Mouse (Mus musculus) kidney, embryonic 15.5 days (tissue): ENCODE results near the gene Dnase1l2. TPM values are rescaled to one million over a fixed set of nuclear protein-coding genes. Genes with fewer than 3 reads are reported as not detected.
A peak's percentile ranks its signal among the peaks of the same experiment; 100 is the strongest.
"Not testable (repeated sequence)": the region's sequence is repeated elsewhere in the genome, so short reads cannot be mapped to it uniquely, and the experiment has no call there.

ENCODE experiments used
- ATAC-seq: fragments of 200-750 bp; cut with Nextera tagmentation; replicated peaks from 2 replicates; pipeline ENCODE4 v1.8.0; 2017; ENCODE audit warnings: moderate TSS enrichment; ENCODE audit not compliant: low FRiP score
- H3K27ac ChIP-seq: fragments of 300-500 bp; sonication (generic); 2 replicates; pipeline ENCODE4 v1.5.1; 2015; ENCODE audit warnings: mild to moderate bottlenecking, inconsistent platforms
- H3K27me3 ChIP-seq: fragments of 300-500 bp; sonication (generic); 2 replicates; pipeline ENCODE4 v1.6.1; 2015; ENCODE audit warnings: inconsistent platforms
- H3K36me3 ChIP-seq: fragments of 300-500 bp; sonication (generic); 2 replicates; pipeline ENCODE4 v1.6.1; 2015; ENCODE audit warnings: inconsistent platforms
- H3K4me1 ChIP-seq: fragments of 300-500 bp; sonication (generic); 2 replicates; pipeline ENCODE4 v1.6.1; 2015; ENCODE audit warnings: inconsistent platforms
- H3K4me2 ChIP-seq: fragments of 300-500 bp; sonication (generic); 2 replicates; pipeline ENCODE4 v1.6.1; 2015; ENCODE audit warnings: moderate library complexity, mild to moderate bottlenecking, inconsistent platforms
- H3K4me3 ChIP-seq: fragments of 300-500 bp; sonication (generic); replicated peaks from 2 replicates; pipeline ENCODE4 v1.5.1; 2015; ENCODE audit warnings: mild to moderate bottlenecking, inconsistent platforms
- H3K9ac ChIP-seq: fragments of 300-500 bp; sonication (generic); 2 replicates; pipeline ENCODE4 v1.6.1; 2015; ENCODE audit warnings: mild to moderate bottlenecking, inconsistent platforms
- H3K9me3 ChIP-seq: fragments of 300-500 bp; sonication (generic); replicated peaks from 2 replicates; pipeline ENCODE4 v1.6.1; 2016; ENCODE audit warnings: inconsistent platforms
- WGBS: fragments of 180-500 bp; shearing (Covaris S2); methylation state at CpG from one replicate; pipeline ENCODE4 v1.1.7; 2015; ENCODE audit warnings: mixed read lengths; 5-methylcytosine and 5-hydroxymethylcytosine counted together
- polyA plus RNA-seq: library from polyadenylated mRNA; unstranded; fragments of >200 nt; fragmentation: Nextera tagmentation; extraction: Ambion mirVana; gene quantifications from 2 replicates; pipeline ENCODE4 v1.2.1, GENCODE M21; 2015

Gene Dnase1l2
- polyA plus RNA-seq, 1 experiment from 2014 or later = 2.4 TPM

DNA sequence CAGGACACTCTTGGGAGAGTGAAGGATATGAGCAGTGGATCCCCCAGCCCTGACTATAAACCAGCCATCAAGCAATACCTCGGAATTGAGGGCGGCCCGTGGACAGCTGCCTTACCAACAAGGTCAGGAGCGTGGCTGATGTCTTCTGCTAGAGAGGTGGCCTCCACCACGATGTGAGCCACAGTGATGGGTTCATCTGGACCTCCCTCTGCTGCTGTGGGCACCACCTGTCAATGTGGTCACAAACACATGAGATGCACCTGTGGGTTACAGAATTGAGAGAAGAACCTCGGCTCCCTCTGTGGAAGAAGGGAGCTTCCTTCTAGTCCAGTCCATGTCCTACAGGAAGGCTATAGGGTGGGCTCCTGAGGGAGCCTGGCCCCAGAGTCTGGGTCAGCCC is 6.6 kb upstream of the Dnase1l2 start:
- H3K36me3 ChIP-seq = peaks cover 70% of the 10 kb centered on the region
- no peaks in the 10 kb centered on the region for H3K27me3 ChIP-seq
- H3K27ac ChIP-seq = no peak overlapping the region
- no peak overlapping the region for H3K4me2 ChIP-seq
- 91% methylated on average over 6 of the region's 6 CpGs for WGBS
- H3K9me3 ChIP-seq = no peaks in the 10 kb centered on the region
- H3K9ac ChIP-seq = no peak overlapping the region
- ATAC-seq = no peak
- H3K4me3 ChIP-seq = no peak overlapping the region
- H3K4me1 ChIP-seq = peaks cover 14% of the 10 kb centered on the region

DNA sequence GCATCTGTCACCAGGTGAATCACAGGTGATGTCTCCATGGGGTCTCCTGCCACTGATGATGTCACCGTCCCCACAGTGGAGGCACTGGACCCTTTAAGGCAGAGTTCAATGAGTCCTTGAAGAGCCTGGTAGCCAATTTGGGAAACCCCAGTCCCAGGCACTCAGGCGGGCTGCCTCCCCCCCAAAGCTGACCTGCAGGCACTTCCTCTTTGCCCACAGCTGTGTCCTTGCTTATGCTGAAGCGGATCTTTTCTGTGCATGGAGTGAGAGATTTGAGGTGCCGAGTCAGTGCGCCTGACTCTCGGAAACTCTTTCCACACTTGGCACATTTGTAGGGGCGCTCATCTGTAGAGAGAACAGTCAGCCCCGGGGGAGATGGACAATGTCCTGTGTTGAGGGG is 3.7 kb upstream of the Dnase1l2 start:
- no peak for ATAC-seq
- H3K4me1 ChIP-seq = no peaks in the 10 kb centered on the region
- H3K9me3 ChIP-seq = no peaks in the 10 kb centered on the region
- H3K27ac ChIP-seq = no peak overlapping the region
- no peak overlapping the region for H3K4me3 ChIP-seq
- H3K9ac ChIP-seq = no peak overlapping the region
- H3K27me3 ChIP-seq = no peaks in the 10 kb centered on the region
- WGBS = 92% methylated on average over 8 of the region's 8 CpGs
- H3K4me2 ChIP-seq = no peak overlapping the region
- peaks cover 89% of the 10 kb centered on the region for H3K36me3 ChIP-seq

DNA sequence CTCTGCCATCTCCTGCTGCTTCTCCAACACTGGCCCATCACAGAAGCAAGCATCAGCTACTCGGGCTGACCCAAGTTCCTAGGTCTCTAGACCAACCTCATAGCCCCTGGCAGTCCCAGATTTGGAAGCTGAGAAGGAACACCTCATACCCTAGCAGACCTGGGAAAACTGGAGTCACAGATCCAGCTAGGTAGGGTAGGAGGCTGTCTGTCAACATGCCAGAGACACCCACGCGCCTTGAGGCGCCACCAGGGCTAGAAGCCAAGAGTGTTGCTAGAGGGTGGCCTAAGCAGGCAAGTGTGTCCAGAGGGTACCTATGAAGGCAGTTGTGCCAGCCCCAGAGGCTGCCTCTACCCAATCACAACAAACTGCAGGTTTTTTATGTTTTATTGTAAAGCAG is 504 bp upstream of the Dnase1l2 start:
- ATAC-seq = no peak
- Histone ChIP-seq H3K4me3 (no peak overlapping the region), H3K4me2 (no peak overlapping the region), H3K4me1 (no peaks in the 10 kb centered on the region), H3K27ac (no peak overlapping the region), H3K36me3 (peaks cover 89% of the 10 kb centered on the region), H3K9me3 (no peaks in the 10 kb centered on the region), H3K9ac (no peak overlapping the region), H3K27me3 (no peaks in the 10 kb centered on the region)
- WGBS = 84% methylated on average over 4 of the region's 4 CpGs

GRCm38 (mm10) chr17:24442107-24442506 is 798 bp downstream of the Dnase1l2 start:
- Histone ChIP-seq H3K27me3 (no peaks in the 10 kb centered on the region), H3K4me2 (no peak overlapping the region), H3K9me3 (no peaks in the 10 kb centered on the region), H3K4me3 (no peak overlapping the region), H3K9ac (no peak overlapping the region), H3K27ac (no peak overlapping the region), H3K36me3 (peaks cover 89% of the 10 kb centered on the region), H3K4me1 (no peaks in the 10 kb centered on the region)
- ATAC-seq = no peak
- WGBS = 87% methylated on average over 14 of the region's 14 CpGs

GRCm38 (mm10) chr17:24441148-24441547 is 1.8 kb downstream of the Dnase1l2 start:
- no peak overlapping the region for H3K4me3 ChIP-seq
- no peak overlapping the region for H3K9ac ChIP-seq
- no peak overlapping the region for H3K4me2 ChIP-seq
- no peaks in the 10 kb centered on the region for H3K4me1 ChIP-seq
- no peaks in the 10 kb centered on the region for H3K27me3 ChIP-seq
- H3K9me3 ChIP-seq = no peaks in the 10 kb centered on the region
- H3K36me3 ChIP-seq = peaks cover 89% of the 10 kb centered on the region
- no peak overlapping the region for H3K27ac ChIP-seq
- no peak for ATAC-seq
- WGBS = 58% methylated on average over 2 of the region's 2 CpGs

DNA sequence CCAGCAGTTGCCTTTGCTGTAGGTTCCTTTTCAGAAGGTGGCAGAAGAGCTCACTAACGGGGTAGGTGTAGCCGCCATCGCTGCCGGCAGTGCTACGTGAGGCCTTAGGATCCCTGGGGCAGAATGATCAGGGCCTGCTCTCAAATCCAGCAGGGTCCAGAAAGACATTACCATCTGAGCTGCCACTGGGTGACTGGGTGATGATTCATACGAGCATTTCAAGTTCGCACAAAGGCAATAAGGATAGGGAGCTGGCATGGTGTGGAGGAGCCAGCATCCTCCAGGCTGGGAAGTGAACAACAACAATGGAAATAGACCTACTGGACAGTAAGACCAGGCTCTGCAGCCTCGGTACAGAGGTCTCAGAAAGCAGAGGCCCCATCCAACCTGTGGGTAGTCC is 2.5 kb downstream of the Dnase1l2 start:
- Histone ChIP-seq H3K4me1 (no peaks in the 10 kb centered on the region), H3K4me2 (no peak overlapping the region), H3K27ac (no peak overlapping the region), H3K36me3 (peaks cover 89% of the 10 kb centered on the region), H3K4me3 (no peak overlapping the region), H3K27me3 (no peaks in the 10 kb centered on the region), H3K9me3 (no peaks in the 10 kb centered on the region), H3K9ac (no peak overlapping the region)
- 94% methylated on average over 8 of the region's 8 CpGs for WGBS
- ATAC-seq = no peak

- 85% methylated on average over 5 of the region's 5 CpGs for WGBS
- Histone ChIP-seq H3K27me3 (no peaks in the 10 kb centered on the region), H3K27ac (no peak overlapping the region), H3K4me2 (no peak overlapping the region), H3K4me1 (no peaks in the 10 kb centered on the region), H3K4me3 (no peak overlapping the region), H3K9me3 (no peaks in the 10 kb centered on the region), H3K36me3 (peaks cover 92% of the 10 kb centered on the region), H3K9ac (no peak overlapping the region)
- 0 out of 2 replicates have a peak, but pooled peaks have one; percentile 41 for ATAC-seq
Measured at GRCm38 (mm10) chr17:24437016-24437415, 5.9 kb downstream of the Dnase1l2 start.

DNA sequence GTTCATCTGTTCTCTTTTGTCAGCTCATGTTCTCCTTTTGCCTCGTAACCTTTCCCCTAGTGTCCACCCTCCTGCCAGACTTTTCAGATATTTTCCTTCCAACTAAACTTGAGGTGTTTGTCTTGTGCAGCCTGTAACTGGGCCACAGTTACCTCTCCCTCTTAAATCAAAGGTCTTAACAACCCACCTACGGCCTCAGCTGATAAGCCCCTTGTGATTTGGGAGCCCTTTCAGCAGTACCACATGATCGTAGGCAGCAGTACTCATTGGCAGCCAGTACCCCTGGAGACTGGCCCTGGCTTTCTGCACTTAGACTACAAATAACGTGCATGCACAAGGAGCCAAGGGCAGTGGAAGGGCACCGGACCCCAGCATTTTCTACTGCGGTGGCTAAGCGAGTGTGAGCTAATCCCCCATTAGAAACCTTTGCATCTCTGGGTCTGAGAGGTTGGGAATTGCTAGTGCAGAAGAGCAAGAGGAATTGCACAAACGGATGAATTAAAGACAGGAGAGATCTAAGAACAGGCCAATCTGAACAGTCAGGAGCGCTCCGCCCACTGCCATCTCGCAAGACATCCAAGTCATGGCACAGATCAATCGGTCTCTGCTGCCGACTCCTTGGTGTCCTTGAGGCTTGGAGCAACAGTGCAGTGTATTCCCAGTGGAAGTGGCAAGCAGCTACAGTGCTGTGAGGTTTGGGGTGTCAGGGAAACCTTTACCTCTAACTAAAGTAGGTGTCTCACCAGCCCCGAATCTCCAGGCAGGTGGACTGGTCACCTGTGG is 13.5 kb downstream of the Dnase1l2 start:
- no peak for ATAC-seq
- peaks cover 29% of the 10 kb centered on the region for H3K4me1 ChIP-seq
- no peaks in the 10 kb centered on the region for H3K9me3 ChIP-seq
- H3K4me2 ChIP-seq = no peak overlapping the region
- H3K4me3 ChIP-seq = no peak overlapping the region
- no peak overlapping the region for H3K9ac ChIP-seq
- peaks cover 35% of the 10 kb centered on the region for H3K36me3 ChIP-seq
- WGBS = 78% methylated on average over 14 of the region's 14 CpGs
- H3K27ac ChIP-seq = no peak overlapping the region
- no peaks in the 10 kb centered on the region for H3K27me3 ChIP-seq

GRCm38 (mm10) chr17:24427170-24427557 is 15.7 kb downstream of the Dnase1l2 start:
- H3K4me3 ChIP-seq = peak overlapping the region; percentile 67
- no peaks in the 10 kb centered on the region for H3K27me3 ChIP-seq
- no peaks in the 10 kb centered on the region for H3K9me3 ChIP-seq
- H3K4me2 ChIP-seq = peak overlapping the region; percentile 66
- 1% methylated on average over 8 of the region's 8 CpGs for WGBS
- ATAC-seq = no peak
- peaks cover 37% of the 10 kb centered on the region for H3K36me3 ChIP-seq
- peak overlapping the region; percentile 98 for H3K27ac ChIP-seq
- H3K9ac ChIP-seq = peak overlapping the region; percentile 81
- H3K4me1 ChIP-seq = peaks cover 29% of the 10 kb centered on the region

DNA sequence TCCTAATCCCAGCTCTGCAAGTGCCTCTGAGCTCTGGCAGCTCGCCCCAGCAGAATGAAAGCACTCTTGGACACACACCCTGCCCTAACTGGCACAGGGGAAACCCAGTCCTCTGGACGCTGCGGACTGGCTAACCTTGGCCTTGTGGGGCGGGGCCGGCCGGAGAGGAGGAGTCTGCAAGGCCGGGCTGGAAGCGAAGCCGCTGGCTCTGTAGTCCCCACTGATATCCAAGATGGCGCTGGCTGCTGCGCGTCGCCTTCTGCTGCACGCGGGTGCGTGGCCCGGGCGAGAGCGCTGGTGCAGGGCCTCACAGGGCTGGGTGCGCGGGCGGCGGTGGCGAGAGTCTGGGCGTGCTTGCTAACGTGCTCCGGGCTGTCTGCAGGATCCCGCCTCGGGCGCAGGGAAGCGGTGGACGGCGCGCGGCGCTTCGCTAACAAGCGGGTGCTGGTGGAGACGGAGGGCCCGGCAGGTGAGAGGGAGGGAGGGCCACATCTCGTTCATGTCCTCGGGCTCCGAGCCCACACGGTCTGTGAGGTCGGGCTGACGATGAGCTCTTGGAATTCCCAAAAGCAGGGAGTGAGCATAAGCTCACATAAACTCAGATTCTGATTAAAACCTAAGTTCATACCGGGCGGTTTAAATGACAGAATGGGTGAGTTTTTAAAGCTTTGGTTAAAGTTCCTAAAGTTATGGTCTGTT is 16.3 kb downstream of the Dnase1l2 start, which contains the start of gene Eci1:
Eci1 (plus strand) TSS at position 171 of the 699 bp plus-strand sequence.
- H3K9me3 ChIP-seq = no peaks in the 10 kb centered on the region
- H3K9ac ChIP-seq = peak within 1 kb of the TSS; percentile 81
- ATAC-seq = peak; percentile 98
- H3K36me3 ChIP-seq = peaks cover 43% of the 10 kb centered on the region
- H3K4me3 ChIP-seq = peak within 1 kb of the TSS; percentile 67
- H3K27ac ChIP-seq = peak within 1 kb of the TSS; percentile 98
- no peaks in the 10 kb centered on the region for H3K27me3 ChIP-seq
- H3K4me1 ChIP-seq = peaks cover 29% of the 10 kb centered on the region
- peak within 1 kb of the TSS; percentile 66 for H3K4me2 ChIP-seq
- under 1% methylated on average over 48 of the region's 48 CpGs for WGBS

- WGBS = 87% methylated on average over 7 of the region's 7 CpGs
- Histone ChIP-seq H3K4me3 (peak overlapping the region; percentile 67; the same call in 1 of the 2 replicates), H3K9ac (no peak overlapping the region), H3K4me1 (peaks cover 29% of the 10 kb centered on the region), H3K36me3 (peaks cover 50% of the 10 kb centered on the region), H3K27ac (peak overlapping the region; percentile 98), H3K27me3 (no peaks in the 10 kb centered on the region), H3K4me2 (peak overlapping the region; percentile 66), H3K9me3 (no peaks in the 10 kb centered on the region)
- ATAC-seq = peak; percentile 1; the same call in 1 of the 2 replicates
Measured at GRCm38 (mm10) chr17:24425905-24426304, 17.0 kb downstream of the Dnase1l2 start.

DNA sequence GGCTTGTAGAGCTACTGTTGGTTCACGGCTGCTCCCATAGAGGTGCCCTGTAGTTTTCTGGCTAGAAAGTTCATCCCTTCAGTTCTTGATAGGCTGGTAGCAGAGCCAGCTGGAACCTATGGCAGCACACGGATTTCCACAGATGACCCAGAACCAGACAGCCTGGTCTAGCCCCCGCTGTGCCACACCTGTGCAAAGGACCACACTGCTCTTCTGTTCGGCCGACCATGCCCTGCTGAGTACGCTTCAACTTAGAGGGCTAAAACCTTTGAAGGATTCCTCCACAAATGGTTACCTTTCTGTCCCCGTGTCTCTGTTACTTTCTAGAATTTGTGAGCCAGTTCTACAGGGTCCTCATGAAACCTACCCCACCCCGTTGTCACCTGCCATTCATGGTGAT is 17.6 kb downstream of the Dnase1l2 start:
- not testable (repeated sequence) for H3K9me3 ChIP-seq, H3K4me3 ChIP-seq, H3K27ac ChIP-seq, H3K4me2 ChIP-seq, H3K9ac ChIP-seq, H3K27me3 ChIP-seq, ATAC-seq
- Histone ChIP-seq H3K4me1 (peaks cover 29% of the 10 kb centered on the region), H3K36me3 (peaks cover 56% of the 10 kb centered on the region)
- WGBS = 89% methylated on average over 6 of the region's 8 CpGs
